Mouse (Mus musculus) limb, embryonic 12.5 days (tissue): ENCODE results near the gene Arhgap9. TPM values are rescaled to one million over a fixed set of nuclear protein-coding genes. Genes with fewer than 3 reads are reported as not detected.
"Not testable (repeated sequence)": the region's sequence is repeated elsewhere in the genome, so short reads cannot be mapped to it uniquely, and the experiment has no call there.

Experiments used
- ATAC-seq: fragments of 200-750 bp; cut with Nextera tagmentation; 2 replicates; pipeline ENCODE4 v1.8.0; 2017; ENCODE audit warnings: low read depth, moderate TSS enrichment; ENCODE audit not compliant: insufficient number of reproducible peaks, insufficient read depth, low FRiP score, low TSS enrichment
- H3K27ac ChIP-seq: fragments of 300-500 bp; sonication (generic); 2 replicates; pipeline ENCODE4 v1.5.1; 2016; ENCODE audit warnings: mild to moderate bottlenecking, moderate library complexity
- H3K27me3 ChIP-seq: fragments of 300-500 bp; sonication (generic); 2 replicates; pipeline ENCODE4 v1.6.1; 2016; ENCODE audit warnings: mild to moderate bottlenecking, moderate library complexity
- H3K36me3 ChIP-seq: fragments of 300-500 bp; sonication (generic); 2 replicates; pipeline ENCODE4 v1.6.1; 2016; ENCODE audit warnings: mild to moderate bottlenecking, moderate library complexity
- H3K4me1 ChIP-seq: fragments of 300-500 bp; sonication (generic); replicated peaks from 2 replicates; pipeline ENCODE4 v1.6.1; 2016
- H3K4me2 ChIP-seq: fragments of 300-500 bp; sonication (generic); 2 replicates; pipeline ENCODE4 v1.6.1; 2016; ENCODE audit warnings: mild to moderate bottlenecking, moderate library complexity
- H3K4me3 ChIP-seq: fragments of 300-500 bp; sonication (generic); replicated peaks from 2 replicates; pipeline ENCODE4 v1.5.1; 2016; ENCODE audit warnings: mild to moderate bottlenecking
- H3K9ac ChIP-seq: fragments of 300-500 bp; sonication (generic); replicated peaks from 2 replicates; pipeline ENCODE4 v1.6.1; 2016; ENCODE audit warnings: mild to moderate bottlenecking, moderate library complexity
- H3K9me3 ChIP-seq: fragments of 300-500 bp; sonication (generic); 2 replicates; pipeline ENCODE4 v1.6.1; 2016; ENCODE audit warnings: mild to moderate bottlenecking, moderate library complexity
- WGBS: fragments of 180-500 bp; shearing (Covaris S2); methylation state at CpG from one replicate; pipeline ENCODE4 v1.1.7; 2016; 5-methylcytosine and 5-hydroxymethylcytosine counted together
- polyA plus RNA-seq: library from polyadenylated mRNA; unstranded; fragments of >200 nt; fragmentation: Nextera tagmentation; extraction: Ambion mirVana; gene quantifications from 2 replicates; pipeline ENCODE4 v1.2.1, GENCODE M21; 2016

Arhgap9 gene
- polyA plus RNA-seq, 1 experiment from 2014 or later = 5.7 TPM

GRCm38 (mm10) chr10:127293590-127294113 lies 28.1 kb upstream of the Arhgap9 start:
- Histone ChIP-seq H3K4me3 (no peak overlapping the region), H3K4me1 (peaks cover 27% of the 10 kb centered on the region), H3K9ac (no peak overlapping the region), H3K36me3 (peaks cover 66% of the 10 kb centered on the region), H3K4me2 (no peak overlapping the region), H3K9me3 (no peaks in the 10 kb centered on the region), H3K27me3 (no peaks in the 10 kb centered on the region), H3K27ac (no peak overlapping the region)
- ATAC-seq = no peak
- WGBS = 88% methylated on average over 3 of the region's 3 CpGs

- Histone ChIP-seq H3K27ac (no peak overlapping the region), H3K9ac (no peak overlapping the region), H3K4me3 (no peak overlapping the region), H3K27me3 (no peaks in the 10 kb centered on the region), H3K9me3 (no peaks in the 10 kb centered on the region), H3K36me3 (peaks cover 80% of the 10 kb centered on the region), H3K4me1 (peaks cover 17% of the 10 kb centered on the region), H3K4me2 (no peak overlapping the region)
- 89% methylated on average over 10 of the region's 10 CpGs for WGBS
- no peak for ATAC-seq
Observed at GRCm38 (mm10) chr10:127294895-127295510, 26.8 kb upstream of the Arhgap9 start.

DNA sequence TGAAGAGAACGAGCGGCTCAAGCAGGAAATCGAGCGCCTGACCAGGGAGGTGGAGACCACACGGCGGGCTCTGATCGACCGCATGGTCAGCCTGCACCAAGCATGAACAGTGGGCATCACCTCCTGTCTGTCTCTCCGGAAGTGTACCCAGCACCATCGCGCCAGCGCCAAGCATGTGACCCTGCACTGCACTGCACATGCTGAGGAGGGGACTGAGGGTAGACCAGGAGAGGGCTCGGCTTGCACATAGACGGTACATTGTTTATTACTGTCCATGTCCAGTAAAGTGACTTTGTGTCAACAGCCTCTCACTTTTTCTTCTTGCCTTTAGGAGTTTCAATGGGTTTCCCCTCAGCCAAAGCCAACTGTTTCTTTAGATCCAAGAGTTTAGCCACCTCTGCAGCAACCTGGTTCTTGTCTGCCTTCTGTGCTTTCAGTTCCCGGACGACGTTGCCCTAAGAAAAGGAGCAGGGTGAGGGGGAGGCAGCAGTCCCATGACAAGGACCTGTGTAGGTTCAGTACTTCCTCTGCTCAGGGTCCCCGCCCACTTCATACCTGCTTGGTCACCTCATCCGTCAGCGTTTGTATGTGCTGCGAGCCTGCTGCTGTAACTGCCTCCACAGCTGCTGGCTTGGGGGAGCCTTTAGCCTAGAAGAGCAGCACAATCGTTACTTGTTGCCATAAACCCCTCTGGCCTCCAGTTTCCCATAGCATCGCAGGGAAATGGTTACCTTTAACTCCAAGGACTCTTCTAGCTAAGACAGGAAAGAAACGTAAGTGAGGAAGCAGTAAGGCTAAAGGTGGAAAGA lies 25.6 kb upstream of the Arhgap9 start:
- no peak for ATAC-seq

DNA sequence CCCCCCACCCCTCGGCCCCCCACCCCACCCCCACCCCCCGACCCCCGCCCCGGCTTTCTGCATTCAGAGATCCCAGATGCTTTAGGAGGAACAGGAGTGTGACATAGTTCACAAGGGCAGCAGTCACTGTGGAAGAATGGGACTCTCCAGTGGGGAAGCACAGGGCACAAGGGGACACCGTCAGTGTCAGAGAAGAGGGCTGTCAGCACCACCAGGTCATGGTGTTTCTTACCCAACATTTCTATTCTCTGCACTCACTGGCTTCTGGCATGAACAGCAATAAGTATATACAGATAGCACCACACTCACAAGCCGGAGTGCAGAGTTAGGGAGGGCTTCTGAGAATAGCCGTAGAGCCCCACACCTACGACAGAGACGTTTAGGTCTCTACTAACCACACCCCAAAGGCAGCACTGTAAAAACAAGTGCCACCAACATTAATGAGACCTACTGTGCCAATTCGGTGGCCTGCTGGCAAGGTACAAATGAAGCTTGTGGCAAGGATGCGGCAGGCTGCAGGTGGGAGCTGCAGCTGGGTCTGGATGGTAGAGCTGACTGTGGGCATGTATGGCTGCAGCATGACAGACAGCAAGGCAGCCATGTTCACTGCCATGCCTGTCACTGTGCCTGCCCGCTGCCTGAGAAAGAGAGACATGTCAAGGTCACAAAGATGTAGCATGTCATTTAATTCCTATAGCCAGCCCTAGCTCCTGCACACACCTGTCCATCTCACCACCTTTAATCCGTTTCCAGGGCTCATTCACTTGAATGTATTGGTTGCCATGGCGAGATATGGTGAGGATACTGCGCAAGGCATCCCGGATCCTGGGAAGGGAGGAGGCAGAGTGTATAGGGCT lies 24.5 kb upstream of the Arhgap9 start:
- H3K4me3 ChIP-seq = no peak overlapping the region
- no peak overlapping the region for H3K9ac ChIP-seq
- no peak for ATAC-seq
- H3K9me3 ChIP-seq = no peaks in the 10 kb centered on the region
- H3K4me1 ChIP-seq = peaks cover 8% of the 10 kb centered on the region
- no peak overlapping the region for H3K4me2 ChIP-seq
- H3K27me3 ChIP-seq = no peaks in the 10 kb centered on the region
- no peak overlapping the region for H3K27ac ChIP-seq
- peaks cover 99% of the 10 kb centered on the region for H3K36me3 ChIP-seq
- whole genome bisulfite sequencing = 93% methylated on average over 16 of the region's 16 CpGs

More for the DNA sequence above, 25.6 kb upstream of the Arhgap9 start:
- H3K9ac ChIP-seq = no peak overlapping the region
- no peak overlapping the region for H3K27ac ChIP-seq
- H3K4me1 ChIP-seq = peaks cover 17% of the 10 kb centered on the region
- H3K36me3 ChIP-seq = peaks cover 92% of the 10 kb centered on the region
- H3K4me3 ChIP-seq = no peak overlapping the region
- H3K9me3 ChIP-seq = no peaks in the 10 kb centered on the region
- no peaks in the 10 kb centered on the region for H3K27me3 ChIP-seq
- WGBS = 92% methylated on average over 24 of the region's 24 CpGs
- no peak overlapping the region for H3K4me2 ChIP-seq

DNA sequence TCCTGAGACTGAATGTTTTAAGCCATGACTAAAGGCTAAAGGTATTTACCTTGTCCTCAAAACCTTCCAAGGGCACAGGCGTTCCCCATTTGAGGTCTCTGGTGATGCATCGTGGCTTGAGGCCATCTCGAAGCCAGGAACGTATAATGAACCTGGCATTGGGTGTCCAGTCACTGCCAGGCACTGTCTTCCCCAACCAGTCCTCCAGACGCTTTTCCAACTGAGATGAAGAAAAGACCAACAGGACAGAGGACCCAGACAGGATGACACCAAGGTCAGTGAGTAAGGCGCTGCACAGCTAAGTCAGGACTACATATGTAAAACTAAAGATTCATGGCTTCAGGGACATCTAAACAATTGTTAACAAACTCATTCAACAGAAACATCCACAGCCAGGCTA lies 21.4 kb upstream of the Arhgap9 start:
- H3K27me3 ChIP-seq = no peaks in the 10 kb centered on the region
- H3K4me1 ChIP-seq = no peaks in the 10 kb centered on the region
- H3K27ac ChIP-seq = no peak overlapping the region
- peaks cover 99% of the 10 kb centered on the region for H3K36me3 ChIP-seq
- no peak overlapping the region for H3K9ac ChIP-seq
- 97% methylated on average over 6 of the region's 6 CpGs for WGBS
- H3K4me2 ChIP-seq = no peak overlapping the region
- no peaks in the 10 kb centered on the region for H3K9me3 ChIP-seq
- no peak for ATAC-seq
- H3K4me3 ChIP-seq = no peak overlapping the region

DNA sequence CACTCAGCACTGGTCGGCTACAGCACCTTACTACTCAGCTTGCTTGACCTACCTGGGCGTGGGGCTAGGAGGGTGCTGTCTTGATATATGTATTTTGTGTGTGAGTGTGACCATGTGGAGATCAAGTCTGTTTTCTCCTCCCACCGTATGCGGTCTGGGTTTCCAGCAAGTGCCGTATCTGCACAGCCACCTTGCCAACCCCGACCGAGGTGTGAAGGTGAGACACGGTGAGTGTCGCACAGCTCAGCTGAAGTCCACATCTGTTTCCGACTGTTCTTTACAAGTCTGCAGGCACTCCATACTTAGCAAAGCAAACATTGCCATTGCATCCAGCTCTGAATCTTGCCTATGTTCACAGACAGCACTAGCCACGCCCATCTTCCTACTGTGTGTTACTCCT lies 18.6 kb upstream of the Arhgap9 start:
- H3K9ac ChIP-seq = peak overlapping the region; percentile 18; the same call in 1 of the 2 replicates
- H3K4me2 ChIP-seq = no peak overlapping the region
- H3K4me3 ChIP-seq = no peak overlapping the region
- H3K27me3 ChIP-seq = no peaks in the 10 kb centered on the region
- ATAC-seq = no peak
- H3K27ac ChIP-seq = no peak overlapping the region
- no peaks in the 10 kb centered on the region for H3K4me1 ChIP-seq
- peaks cover 99% of the 10 kb centered on the region for H3K36me3 ChIP-seq
- H3K9me3 ChIP-seq = no peaks in the 10 kb centered on the region
- 95% methylated on average over 11 of the region's 11 CpGs for WGBS

DNA sequence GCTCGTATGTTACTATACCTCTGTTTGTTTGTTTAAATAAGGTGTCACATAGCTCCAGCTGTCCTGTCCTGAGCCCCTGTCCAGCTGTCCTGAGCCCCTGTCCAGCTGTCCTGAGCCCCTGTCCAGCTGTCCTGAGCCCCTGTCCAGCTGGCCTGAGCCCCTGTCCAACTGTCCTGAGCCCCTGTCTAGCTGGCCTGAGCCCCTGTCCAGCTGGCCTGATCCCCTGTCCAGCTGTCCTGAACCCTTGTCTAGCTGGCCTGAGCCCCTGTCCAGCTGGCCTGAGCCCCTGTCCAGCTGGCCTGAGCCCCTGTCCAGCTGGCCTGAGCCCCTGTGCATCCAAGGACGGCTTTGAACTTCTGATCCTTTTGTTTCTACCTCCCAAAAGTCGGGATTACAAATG lies 12.6 kb upstream of the Arhgap9 start:
- peaks cover 58% of the 10 kb centered on the region for H3K36me3 ChIP-seq
- not testable (repeated sequence) for H3K4me2 ChIP-seq, H3K4me1 ChIP-seq, H3K9ac ChIP-seq, ATAC-seq, H3K9me3 ChIP-seq, H3K27me3 ChIP-seq, H3K4me3 ChIP-seq, H3K27ac ChIP-seq
- WGBS = 87% methylated on average over 3 of the region's 3 CpGs

GRCm38 (mm10) chr10:127310523-127311475 lies 11.0 kb upstream of the Arhgap9 start:
- peak overlapping the region; percentile 82 for H3K4me3 ChIP-seq
- H3K4me2 ChIP-seq = peak overlapping the region; percentile 73
- peak overlapping the region; percentile 79 for H3K9ac ChIP-seq
- H3K27ac ChIP-seq = peak overlapping the region; percentile 80
- peaks cover 10% of the 10 kb centered on the region for H3K4me1 ChIP-seq
- H3K36me3 ChIP-seq = peaks cover 42% of the 10 kb centered on the region
- H3K27me3 ChIP-seq = no peaks in the 10 kb centered on the region
- 37% methylated on average over 23 of the region's 23 CpGs for WGBS
- ATAC-seq = peak; percentile 40
- no peaks in the 10 kb centered on the region for H3K9me3 ChIP-seq

- H3K4me2 ChIP-seq = peak within 1 kb of the TSS; percentile 73
- H3K4me1 ChIP-seq = peaks cover 10% of the 10 kb centered on the region
- H3K36me3 ChIP-seq = peaks cover 33% of the 10 kb centered on the region
- peak within 1 kb of the TSS; percentile 80 for H3K27ac ChIP-seq
- peak within 1 kb of the TSS; percentile 82 for H3K4me3 ChIP-seq
- no peaks in the 10 kb centered on the region for H3K9me3 ChIP-seq
- ATAC-seq = peak; percentile 95
- no peaks in the 10 kb centered on the region for H3K27me3 ChIP-seq
- under 1% methylated on average over 65 of the region's 65 CpGs for WGBS
- H3K9ac ChIP-seq = peak within 1 kb of the TSS; percentile 79
Observed at GRCm38 (mm10) chr10:127311476-127312355, 10.0 kb upstream of the Arhgap9 start, which contains the start of gene Mars. TSS of gene Mars (minus strand) at chr10:127311786.
